Mouse (Mus musculus) adrenal gland (tissue): ENCODE measurements around the gene Timm23.
"Not testable (repeated sequence)": the region's sequence is repeated elsewhere in the genome, so short reads cannot be mapped to it uniquely, and the experiment has no call there.

Source experiments
- intact Hi-C: fragments of 180-260 bp; cut with DNase I; formaldehyde crosslinking; loops from one replicate; pipeline ENCODE4 v1.15.1; 2025
- long read RNA-seq, 2 experiments: library from polyadenylated mRNA; unstranded; transcript quantifications; one replicate each; pipeline ENCODE4 v2.0.0; 2020; ENCODE audit warnings: borderline replicate concordance in 1 of 2; ENCODE audit not compliant: insufficient replicate concordance in 1 of 2

The Timm23 gene
- long read RNA-seq, experiment 1, transcript Timm23-201 (7 exons, 1,173 nt), result major isoform, 197 of 206 reads
- long read RNA-seq, experiment 1, partial matches to known transcripts, result 2 of 206 reads
- long read RNA-seq, experiment 1, other reads (novel, unspliced or antisense), result 6 of 206 reads
- long read RNA-seq, experiment 2, transcript Timm23-201 (7 exons, 1,173 nt), result major isoform, 202 of 220 reads
- long read RNA-seq, experiment 2, transcript Timm23-204 (2 exons, 441 nt), result minor isoform, 5 of 220 reads
- long read RNA-seq, experiment 2, partial matches to known transcripts, result 1 of 220 reads
- long read RNA-seq, experiment 2, other reads (novel, unspliced or antisense), result 9 of 220 reads

- intact Hi-C loops, result no loop called here
Observed at GRCm38 (mm10) chr14:32201791-32202451, at the start of gene Timm23, which contains the start of gene Parg. Gene Timm23 (minus strand): TSS chr14:32201898. Gene Parg (plus strand): TSS chr14:32201949.

- intact Hi-C loops, result no loop called here
Observed at GRCm38 (mm10) chr14:32249616-32250015, 47.9 kb upstream of the Timm23 start.

GRCm38 (mm10) chr14:32246019-32246418, 44.3 kb upstream of the Timm23 start:
- intact Hi-C loops, result no loop called here

DNA sequence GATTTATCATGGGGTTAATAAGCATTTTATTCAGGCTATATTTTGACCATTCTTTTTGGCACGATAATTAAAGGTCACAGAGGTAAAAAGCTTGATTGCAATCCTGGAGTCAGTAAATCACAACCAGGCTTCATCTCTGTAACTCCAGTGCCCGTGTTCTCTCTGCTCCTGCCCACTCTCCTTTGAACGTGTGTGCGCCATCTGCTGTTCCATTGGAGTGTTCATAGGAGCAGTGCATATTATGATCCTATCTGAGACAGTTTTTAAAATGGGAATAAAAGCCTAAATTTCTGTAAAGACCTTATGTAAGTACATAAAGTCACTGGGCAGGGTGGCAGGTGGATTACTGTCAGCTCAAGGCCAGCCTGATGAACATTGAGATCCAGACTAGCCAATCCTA, 40.7 kb upstream of the Timm23 start:
- intact Hi-C loops, result no loop called here

- intact Hi-C loops, result loop anchor here (2.0 kb wide), 1 partner anchor 252 kb away; no protein-coding TSS in a partner anchor
Observed at GRCm38 (mm10) chr14:32228996-32229395, 27.3 kb upstream of the Timm23 start.

DNA sequence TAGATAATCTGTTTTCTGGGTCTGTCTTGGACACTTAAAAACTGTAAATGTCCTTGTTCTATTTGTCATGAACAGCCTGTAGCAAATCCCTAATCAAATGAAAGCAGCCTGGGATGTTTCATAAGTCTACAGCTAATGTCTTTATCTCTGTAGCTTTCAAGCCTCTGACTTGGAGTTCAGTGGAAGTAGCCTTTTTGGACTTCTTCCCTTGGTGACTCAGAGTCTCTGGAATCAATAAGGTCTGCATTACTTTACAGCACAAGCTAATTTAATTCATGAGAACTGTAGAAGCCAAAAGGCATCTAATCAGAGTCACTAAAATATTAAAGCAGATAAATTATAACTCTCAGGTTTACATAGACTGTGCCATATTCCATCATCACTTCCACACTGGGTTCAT, 24.9 kb upstream of the Timm23 start:
- intact Hi-C loops, result no loop called here

GRCm38 (mm10) chr14:32201354-32201753, 344 bp downstream of the Timm23 start:
- intact Hi-C loops, result no loop called here

- intact Hi-C loops, result not testable (repeated sequence)
Observed at GRCm38 (mm10) chr14:32193557-32193956, 8.1 kb downstream of the Timm23 start.

DNA sequence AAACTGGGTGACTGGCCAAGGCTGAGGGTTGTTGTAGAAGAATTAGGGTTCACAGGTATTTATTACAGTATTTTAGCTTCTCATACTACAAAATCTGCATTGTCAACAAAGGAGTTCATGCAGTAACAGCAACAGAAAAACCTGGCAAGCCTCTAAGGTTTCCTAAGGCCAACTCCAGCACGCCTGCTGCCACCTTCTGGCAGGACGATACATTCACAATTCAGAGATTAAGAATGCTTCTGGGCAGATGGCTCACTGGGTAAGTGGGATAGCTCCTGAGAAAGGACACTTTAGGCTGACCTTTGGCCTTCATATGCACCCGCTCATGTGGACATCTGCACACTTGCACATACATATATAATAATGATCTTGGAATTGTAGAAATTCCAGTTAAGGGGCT, 9.3 kb downstream of the Timm23 start:
- intact Hi-C loops, result no loop called here

GRCm38 (mm10) chr14:32191926-32192325, 9.8 kb downstream of the Timm23 start:
- intact Hi-C loops, result no loop called here

DNA sequence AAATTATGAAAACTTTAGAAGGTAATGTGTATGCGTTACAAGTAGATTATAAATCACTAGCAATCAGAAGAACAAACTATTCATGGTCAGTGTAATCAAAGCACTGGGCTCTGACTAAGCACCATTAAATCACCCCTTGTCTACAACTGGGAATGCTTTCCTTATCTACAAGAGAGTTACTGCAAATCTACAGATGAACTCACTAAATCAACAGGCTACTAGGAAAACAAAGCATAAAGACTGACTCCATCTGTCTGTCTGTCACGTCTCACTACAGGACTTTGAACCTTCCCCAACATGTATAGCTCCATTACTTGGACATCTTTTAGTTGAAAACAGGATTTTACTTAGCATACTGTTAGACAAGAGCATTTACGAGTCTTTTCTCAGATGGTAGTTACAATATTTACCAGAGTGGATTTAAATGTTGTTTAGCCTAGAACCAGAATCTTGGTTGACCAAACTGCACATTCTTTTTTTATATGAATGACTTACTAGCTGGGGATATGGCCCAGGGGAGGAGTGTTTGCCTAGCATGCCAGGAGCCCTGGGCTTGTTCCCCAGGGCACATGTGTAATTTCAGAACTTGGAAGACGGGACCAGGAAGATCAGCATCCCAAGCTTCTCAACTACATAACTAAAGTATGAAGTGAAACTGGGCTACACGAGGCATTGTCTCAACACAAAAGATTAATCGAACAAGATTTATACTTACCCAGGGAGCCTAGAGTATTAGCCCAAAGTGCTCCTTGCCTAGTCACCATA, 10.9 kb downstream of the Timm23 start:
- intact Hi-C loops, result no loop called here

GRCm38 (mm10) chr14:32183846-32184245, 17.9 kb downstream of the Timm23 start:
- intact Hi-C loops, result no loop called here

DNA sequence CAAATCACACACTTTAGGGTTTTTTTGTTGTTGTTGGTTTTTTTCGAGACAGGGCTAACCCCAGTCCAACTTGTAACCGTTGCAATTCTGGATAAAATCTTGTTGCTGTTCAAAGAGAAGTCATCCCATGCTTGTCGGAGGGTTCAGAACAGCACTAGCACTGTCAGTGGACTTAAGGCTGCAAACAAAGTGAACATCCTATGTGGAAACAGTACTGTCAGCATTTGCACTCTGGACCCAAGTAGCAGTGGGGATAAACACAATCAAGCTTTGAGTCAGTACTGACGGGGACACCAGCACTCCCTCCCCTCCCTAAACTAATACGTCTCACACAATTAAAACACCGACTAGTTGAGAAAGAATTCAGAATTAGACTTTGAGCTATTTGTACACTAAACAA, 20.8 kb downstream of the Timm23 start:
- intact Hi-C loops, result no loop called here

GRCm38 (mm10) chr14:32179393-32180195, 22.1 kb downstream of the Timm23 start:
- intact Hi-C loops, result no loop called here

DNA sequence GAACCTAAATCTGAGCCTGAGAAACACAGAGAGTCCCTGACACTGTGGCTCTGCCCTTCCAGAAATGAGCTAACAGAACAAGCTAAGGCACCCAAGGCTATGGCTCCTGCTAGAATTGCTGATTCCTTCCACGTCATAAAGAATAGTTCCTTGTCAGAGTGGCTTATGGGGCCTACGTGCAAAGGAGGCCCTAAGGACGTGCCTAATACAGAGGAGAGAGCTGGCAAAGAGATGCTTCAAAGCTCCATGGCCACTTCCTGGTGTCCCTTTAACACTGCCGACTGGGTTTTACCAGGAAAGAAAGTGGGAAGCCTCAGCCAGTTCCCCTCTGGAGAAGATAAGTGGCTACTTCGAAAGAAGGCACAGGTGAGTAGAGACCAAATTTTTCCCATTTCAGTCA, 25.1 kb downstream of the Timm23 start:
- intact Hi-C loops, result not testable (repeated sequence)

GRCm38 (mm10) chr14:32175310-32175709, 26.4 kb downstream of the Timm23 start:
- intact Hi-C loops, result no loop called here

- intact Hi-C loops, result no loop called here
Observed at GRCm38 (mm10) chr14:32170137-32170536, 31.6 kb downstream of the Timm23 start.

- intact Hi-C loops, result no loop called here
Observed at GRCm38 (mm10) chr14:32168653-32169231, 33.0 kb downstream of the Timm23 start.

DNA sequence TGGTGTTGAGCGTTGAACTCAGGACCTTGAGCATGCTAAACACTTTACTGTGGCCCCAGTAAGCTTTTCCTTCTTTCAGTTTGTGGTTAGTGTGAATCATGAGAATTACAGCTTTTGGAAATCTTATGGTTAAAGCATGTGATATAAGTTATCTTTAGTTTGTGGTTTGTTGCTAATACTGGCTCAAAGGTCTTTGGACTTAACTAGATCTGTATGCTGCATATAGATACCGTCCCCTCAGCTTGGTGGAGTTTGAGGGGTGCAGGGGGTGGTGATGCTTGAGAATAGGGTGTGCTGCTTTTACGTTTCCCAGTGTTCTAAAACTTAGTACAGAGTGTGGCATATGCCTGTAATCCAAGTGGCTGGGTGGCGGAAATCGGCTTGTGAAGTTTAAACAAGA, 34.4 kb downstream of the Timm23 start:
- intact Hi-C loops, result no loop called here

DNA sequence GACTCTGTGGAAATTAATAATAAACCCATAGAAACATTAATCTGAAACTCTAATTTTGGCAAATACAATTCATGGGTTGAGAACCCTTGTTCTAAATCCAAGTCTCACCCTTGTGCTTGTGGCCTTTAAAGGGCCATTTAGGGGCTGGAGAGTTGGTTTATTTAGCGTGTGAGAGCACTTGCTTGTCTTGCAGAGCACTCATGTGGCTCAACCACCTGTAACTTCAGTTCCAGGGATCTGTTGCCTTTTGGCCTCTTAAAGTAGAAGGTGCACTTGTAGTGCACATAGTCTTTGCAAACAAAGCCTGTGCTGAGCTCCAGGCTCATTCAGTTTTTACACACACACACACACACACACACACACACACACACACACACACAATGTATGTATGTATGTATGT, 34.9 kb downstream of the Timm23 start:
- intact Hi-C loops, result no loop called here

DNA sequence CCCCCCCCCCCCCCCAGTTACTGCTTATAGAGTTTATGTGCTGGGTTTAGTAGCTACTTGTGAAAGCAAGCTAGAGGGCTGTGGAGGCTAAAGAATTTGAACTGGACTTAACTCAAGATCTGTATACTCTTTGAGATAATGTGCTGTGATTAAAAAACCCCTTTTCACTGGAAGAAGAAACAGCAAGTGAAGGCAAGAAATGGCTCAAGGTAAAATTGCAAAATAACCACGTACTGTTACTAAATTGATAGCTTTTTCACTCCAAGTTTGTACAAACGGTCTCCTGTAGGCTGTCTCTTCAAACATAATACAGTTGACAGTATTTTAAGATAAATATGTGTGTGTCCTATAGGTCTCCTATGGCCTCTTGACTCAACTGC, 35.6 kb downstream of the Timm23 start:
- intact Hi-C loops, result no loop called here
